Mouse (Mus musculus): ENCODE measurements around the gene Stab1. TPM values are rescaled to one million over a fixed set of nuclear protein-coding genes. Genes with fewer than 3 reads are reported as not detected.
A peak's percentile ranks its signal among the peaks of the same experiment; 100 is the strongest.

Gene Stab1
- polyA plus RNA-seq, 1 experiment from 2014 or later, result 18.5 TPM

DNA sequence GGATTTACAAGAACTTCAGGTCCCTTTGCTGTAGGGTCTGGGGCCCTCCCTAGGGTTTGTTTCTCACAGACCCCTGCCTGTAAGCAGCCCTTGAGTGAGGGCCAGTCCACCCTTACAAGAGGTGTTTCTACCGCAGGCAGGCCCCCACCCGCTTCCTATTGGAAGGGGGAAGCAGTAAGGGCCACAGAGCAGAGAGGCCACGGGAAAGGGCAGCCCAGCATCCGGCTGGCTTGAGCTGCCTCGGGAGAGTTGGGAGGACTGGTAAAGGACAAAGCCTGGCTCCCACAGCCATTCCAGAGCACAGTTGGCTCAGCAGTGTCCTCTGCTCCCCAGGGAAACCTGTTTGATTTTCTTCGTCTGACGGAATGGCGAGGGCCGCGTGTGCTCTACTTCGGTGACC, 30.6 kb downstream of the Stab1 start:
- H3K36me3 ChIP-seq, result peaks cover 89% of the 10 kb centered on the region
- no peak overlapping the region for H3K4me3 ChIP-seq (replicated peaks)
- WGBS (ENCODE audit: insufficient replicate concordance), result 82% methylated on average over 11 of the region's 11 CpGs
- H3K9ac ChIP-seq, result no peak overlapping the region
- no peak overlapping the region; the same call in 1 of the 2 replicates for H3K27ac ChIP-seq
- DNase-seq (no peak), ATAC-seq (ENCODE audit: low read depth) (no peak)
- H3K4me1 ChIP-seq (replicated peaks), result peaks cover 13% of the 10 kb centered on the region
- no peak overlapping the region for H3K4me2 ChIP-seq
- no peaks in the 10 kb centered on the region for H3K27me3 ChIP-seq
- no peaks in the 10 kb centered on the region for H3K9me3 ChIP-seq (replicated peaks)

DNA sequence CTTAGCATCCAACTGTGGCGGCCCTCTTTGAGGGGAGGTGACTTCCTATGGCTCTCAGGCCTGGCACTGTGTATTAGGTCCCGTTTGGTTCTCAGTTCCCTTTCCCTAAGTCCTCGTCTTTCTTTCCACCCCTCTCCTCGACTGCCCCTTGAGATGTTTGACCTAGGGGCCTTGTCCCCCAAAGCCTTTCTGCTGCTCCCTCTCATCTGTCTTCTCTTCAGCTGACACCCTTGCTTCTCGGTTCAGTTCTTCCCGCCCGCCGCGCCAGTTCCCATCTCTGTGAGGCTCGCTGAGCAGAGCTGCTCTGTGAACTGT, 31.2 kb downstream of the Stab1 start:
- ATAC-seq (ENCODE audit: low read depth), result no peak
- 81% methylated on average over 10 of the region's 10 CpGs for WGBS (ENCODE audit: insufficient replicate concordance)
- Histone ChIP-seq H3K9me3 (replicated peaks) (no peaks in the 10 kb centered on the region), H3K27ac (no peak overlapping the region; the same call in 1 of the 2 replicates), H3K9ac (no peak overlapping the region), H3K4me1 (replicated peaks) (peaks cover 19% of the 10 kb centered on the region), H3K27me3 (no peaks in the 10 kb centered on the region), H3K4me3 (replicated peaks) (no peak overlapping the region), H3K4me2 (no peak overlapping the region), H3K36me3 (peaks cover 83% of the 10 kb centered on the region)
- DNase-seq, result no peak

DNA sequence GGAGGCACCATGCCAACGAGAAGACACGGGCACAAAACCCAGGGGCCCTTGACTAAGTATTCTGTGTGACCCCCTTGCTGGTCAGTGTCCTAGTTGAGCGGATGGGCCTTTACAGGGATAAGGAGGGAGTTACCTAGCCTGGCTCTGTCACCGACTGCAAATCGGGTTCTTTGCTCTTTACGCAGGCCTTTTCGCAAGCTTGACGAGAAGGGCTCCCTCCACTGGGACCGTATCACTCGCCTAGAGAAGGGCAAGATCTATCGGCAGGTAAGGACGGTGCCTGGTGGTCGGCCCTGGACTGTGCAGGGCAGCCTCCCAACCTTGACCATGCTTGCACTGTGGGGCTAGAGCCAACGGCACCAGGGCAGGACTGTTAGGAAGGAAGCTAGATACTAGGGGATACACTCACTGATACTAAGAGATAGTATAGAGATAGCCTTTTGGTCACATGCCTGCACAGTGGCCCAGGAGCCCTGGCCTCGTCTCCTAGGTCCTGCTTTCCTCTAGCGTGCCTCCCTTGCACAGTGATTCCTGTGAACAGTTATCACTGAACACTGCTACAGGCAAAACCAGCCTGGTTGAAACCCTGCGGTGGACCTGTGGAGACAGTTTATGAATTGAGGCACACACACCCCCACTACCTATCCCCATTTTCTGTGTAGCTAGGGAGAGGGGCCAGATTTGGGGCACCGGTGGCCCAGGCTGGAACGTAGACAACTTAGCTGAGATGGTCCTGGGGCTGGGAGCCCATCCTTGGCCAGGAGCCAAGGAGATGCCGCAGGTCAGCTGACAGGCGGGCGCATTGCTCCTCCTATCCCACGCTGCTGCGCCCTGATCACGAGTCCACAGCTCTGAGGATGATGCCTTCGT, 31.8 kb downstream of the Stab1 start:
- H3K27ac ChIP-seq, result no peak overlapping the region
- ATAC-seq (ENCODE audit: low read depth) (no peak), DNase-seq (no peak)
- H3K4me2 ChIP-seq, result no peak overlapping the region
- WGBS (ENCODE audit: insufficient replicate concordance), result 84% methylated on average over 26 of the region's 26 CpGs
- peaks cover 77% of the 10 kb centered on the region for H3K36me3 ChIP-seq
- no peak overlapping the region for H3K4me3 ChIP-seq (replicated peaks)
- H3K27me3 ChIP-seq, result no peaks in the 10 kb centered on the region
- H3K9ac ChIP-seq, result no peak overlapping the region
- no peaks in the 10 kb centered on the region for H3K9me3 ChIP-seq (replicated peaks)
- H3K4me1 ChIP-seq (replicated peaks), result peaks cover 25% of the 10 kb centered on the region

GRCm38 (mm10) chr14:31135495-31136410, 32.7 kb downstream of the Stab1 start:
- no peak for ATAC-seq (ENCODE audit: low read depth)
- WGBS (ENCODE audit: insufficient replicate concordance), result 90% methylated on average over 34 of the region's 34 CpGs
- no peak overlapping the region for H3K4me3 ChIP-seq (replicated peaks)
- H3K27me3 ChIP-seq, result no peaks in the 10 kb centered on the region
- H3K9ac ChIP-seq, result no peak overlapping the region
- no peak overlapping the region for H3K27ac ChIP-seq
- H3K4me2 ChIP-seq, result no peak overlapping the region
- DNase-seq, result no peak
- no peaks in the 10 kb centered on the region for H3K9me3 ChIP-seq (replicated peaks)
- peaks cover 68% of the 10 kb centered on the region for H3K36me3 ChIP-seq
- peaks cover 30% of the 10 kb centered on the region for H3K4me1 ChIP-seq (replicated peaks)

GRCm38 (mm10) chr14:31134015-31135000, 34.1 kb downstream of the Stab1 start:
- ATAC-seq (ENCODE audit: low read depth), result no peak
- no peak for DNase-seq
- Histone ChIP-seq H3K27me3 (no peaks in the 10 kb centered on the region), H3K9me3 (replicated peaks) (no peaks in the 10 kb centered on the region), H3K4me3 (replicated peaks) (no peak overlapping the region), H3K36me3 (peaks cover 54% of the 10 kb centered on the region), H3K4me2 (no peak overlapping the region), H3K9ac (no peak overlapping the region), H3K4me1 (replicated peaks) (peaks cover 44% of the 10 kb centered on the region), H3K27ac (no peak overlapping the region)
- 85% methylated on average over 25 of the region's 25 CpGs for WGBS (ENCODE audit: insufficient replicate concordance)

GRCm38 (mm10) chr14:31133023-31133665, 35.3 kb downstream of the Stab1 start:
- no peaks in the 10 kb centered on the region for H3K9me3 ChIP-seq (replicated peaks)
- no peaks in the 10 kb centered on the region for H3K27me3 ChIP-seq
- peak overlapping the region; percentile 82; the same call in 1 of the 2 replicates for H3K27ac ChIP-seq
- H3K4me3 ChIP-seq (replicated peaks), result peak overlapping the region; percentile 87
- H3K4me2 ChIP-seq, result peak overlapping the region; percentile 99
- no peak for DNase-seq
- peaks cover 42% of the 10 kb centered on the region for H3K36me3 ChIP-seq
- ATAC-seq (ENCODE audit: low read depth), result no peak
- peak overlapping the region; percentile 94; the same call in 1 of the 2 replicates for H3K9ac ChIP-seq
- 65% methylated on average over 11 of the region's 11 CpGs for WGBS (ENCODE audit: insufficient replicate concordance)
- H3K4me1 ChIP-seq (replicated peaks), result peaks cover 48% of the 10 kb centered on the region

GRCm38 (mm10) chr14:31132491-31132975, 35.9 kb downstream of the Stab1 start:
- Histone ChIP-seq H3K27ac (peak overlapping the region; percentile 82), H3K4me2 (peak overlapping the region; percentile 99), H3K9ac (peak overlapping the region; percentile 94), H3K4me1 (replicated peaks) (peaks cover 50% of the 10 kb centered on the region), H3K4me3 (replicated peaks) (peak overlapping the region; percentile 87), H3K9me3 (replicated peaks) (no peaks in the 10 kb centered on the region), H3K36me3 (peaks cover 36% of the 10 kb centered on the region), H3K27me3 (no peaks in the 10 kb centered on the region)
- WGBS (ENCODE audit: insufficient replicate concordance), result 74% methylated on average over 7 of the region's 7 CpGs
- DNase-seq (peak; percentile 31), ATAC-seq (ENCODE audit: low read depth) (no peak)

GRCm38 (mm10) chr14:31132031-31132430, 36.4 kb downstream of the Stab1 start:
- peak overlapping the region; percentile 87 for H3K4me3 ChIP-seq (replicated peaks)
- peaks cover 31% of the 10 kb centered on the region for H3K36me3 ChIP-seq
- WGBS (ENCODE audit: insufficient replicate concordance), result 4% methylated on average over 6 of the region's 6 CpGs
- H3K9me3 ChIP-seq (replicated peaks), result no peaks in the 10 kb centered on the region
- DNase-seq (peak; percentile 53), ATAC-seq (ENCODE audit: low read depth) (peak; percentile 14; the same call in 1 of the 2 replicates)
- peak overlapping the region; percentile 82 for H3K27ac ChIP-seq
- H3K27me3 ChIP-seq, result no peaks in the 10 kb centered on the region
- H3K9ac ChIP-seq, result peak overlapping the region; percentile 94
- peak overlapping the region; percentile 99 for H3K4me2 ChIP-seq
- peaks cover 55% of the 10 kb centered on the region for H3K4me1 ChIP-seq (replicated peaks)

- no peak for DNase-seq
- Histone ChIP-seq H3K27me3 (no peaks in the 10 kb centered on the region), H3K4me2 (peak overlapping the region; percentile 99), H3K9me3 (replicated peaks) (no peaks in the 10 kb centered on the region), H3K36me3 (peaks cover 24% of the 10 kb centered on the region), H3K9ac (peak overlapping the region; percentile 94), H3K27ac (peak overlapping the region; percentile 82), H3K4me1 (replicated peaks) (peaks cover 62% of the 10 kb centered on the region), H3K4me3 (replicated peaks) (peak overlapping the region; percentile 87)
- no peak; the same call in 1 of the 2 replicates for ATAC-seq (ENCODE audit: low read depth)
- under 1% methylated on average over 43 of the region's 43 CpGs for WGBS (ENCODE audit: insufficient replicate concordance)
Observed at GRCm38 (mm10) chr14:31131272-31131821, 37.1 kb downstream of the Stab1 start.
